Mouse (Mus musculus): ENCODE measurements around the gene Nln. TPM values are rescaled to one million over a fixed set of nuclear protein-coding genes. Genes with fewer than 3 reads are reported as not detected.

Gene Nln
- polyA plus RNA-seq, 1 experiment from 2014 or later, result 25.0 TPM

- H3K4me1 ChIP-seq (ENCODE audit: control insufficient read depth in 2 of 2, insufficient read depth in 2 of 2, low read length in 2 of 2), result peaks cover 2 to 15% of the 10 kb centered on the region in 2 experiments; a peak in 3 of 4 replicates
- no peak overlapping the region for H3K9ac ChIP-seq (ENCODE audit: low read length)
- H3K36me3 ChIP-seq (ENCODE audit: control insufficient read depth, insufficient read depth, low read length), result peaks cover 34% of the 10 kb centered on the region
- WGBS, result 69% methylated on average over 1 of the region's 1 CpGs
- no peak overlapping the region for H3K27ac ChIP-seq (replicated peaks in 1 of 2; ENCODE audit: control insufficient read depth in 1 of 2, insufficient read depth in 1 of 2, low read depth in 2 of 2, low read length in 2 of 2)
- no peaks in the 10 kb centered on the region for H3K9me3 ChIP-seq (ENCODE audit: control insufficient read depth, low read length)
- H3K4me2 ChIP-seq (ENCODE audit: low read length), result no peak overlapping the region
- no peaks in the 10 kb centered on the region for H3K27me3 ChIP-seq (ENCODE audit: control insufficient read depth, insufficient read depth, low read length)
- ATAC-seq (ENCODE audit: insufficient number of reproducible peaks, insufficient read depth, low FRiP score, low read depth), result no peak
- H3K4me3 ChIP-seq (ENCODE audit: control insufficient read depth in 1 of 2, insufficient read depth in 1 of 2, low read depth in 1 of 2, low read length in 2 of 2), result no peak overlapping the region
These were observed 49.2 kb downstream of the Nln start for GRCm38 (mm10) chr13:104060231-104060630.

GRCm38 (mm10) chr13:104059536-104059935 lies 49.9 kb downstream of the Nln start:
- Histone ChIP-seq H3K4me1 (ENCODE audit: control insufficient read depth in 2 of 2, insufficient read depth in 2 of 2, low read length in 2 of 2) (peaks cover 2 to 15% of the 10 kb centered on the region in 2 experiments; a peak in 3 of 4 replicates), H3K4me3 (ENCODE audit: control insufficient read depth in 1 of 2, insufficient read depth in 1 of 2, low read depth in 1 of 2, low read length in 2 of 2) (no peak overlapping the region), H3K36me3 (ENCODE audit: control insufficient read depth, insufficient read depth, low read length) (peaks cover 30% of the 10 kb centered on the region), H3K9ac (ENCODE audit: low read length) (no peak overlapping the region), H3K9me3 (ENCODE audit: control insufficient read depth, low read length) (no peaks in the 10 kb centered on the region), H3K27me3 (ENCODE audit: control insufficient read depth, insufficient read depth, low read length) (no peaks in the 10 kb centered on the region), H3K4me2 (ENCODE audit: low read length) (no peak overlapping the region), H3K27ac (replicated peaks in 1 of 2; ENCODE audit: control insufficient read depth in 1 of 2, insufficient read depth in 1 of 2, low read depth in 2 of 2, low read length in 2 of 2) (no peak overlapping the region)
- WGBS, result 11% methylated on average over 4 of the region's 4 CpGs
- ATAC-seq (ENCODE audit: insufficient number of reproducible peaks, insufficient read depth, low FRiP score, low read depth), result no peak

GRCm38 (mm10) chr13:104058761-104059160 lies 50.7 kb downstream of the Nln start:
- peaks cover 26% of the 10 kb centered on the region for H3K36me3 ChIP-seq (ENCODE audit: control insufficient read depth, insufficient read depth, low read length)
- peaks cover 2 to 15% of the 10 kb centered on the region in 2 experiments; a peak in 3 of 4 replicates for H3K4me1 ChIP-seq (ENCODE audit: control insufficient read depth in 2 of 2, insufficient read depth in 2 of 2, low read length in 2 of 2)
- H3K27ac ChIP-seq (replicated peaks in 1 of 2; ENCODE audit: control insufficient read depth in 1 of 2, insufficient read depth in 1 of 2, low read depth in 2 of 2, low read length in 2 of 2), result no peak overlapping the region
- no peak overlapping the region for H3K9ac ChIP-seq (ENCODE audit: low read length)
- H3K4me2 ChIP-seq (ENCODE audit: low read length), result no peak overlapping the region
- no peak overlapping the region for H3K4me3 ChIP-seq (ENCODE audit: control insufficient read depth in 1 of 2, insufficient read depth in 1 of 2, low read depth in 1 of 2, low read length in 2 of 2)
- H3K9me3 ChIP-seq (ENCODE audit: control insufficient read depth, low read length), result no peaks in the 10 kb centered on the region
- ATAC-seq (ENCODE audit: insufficient number of reproducible peaks, insufficient read depth, low FRiP score, low read depth), result no peak
- no peaks in the 10 kb centered on the region for H3K27me3 ChIP-seq (ENCODE audit: control insufficient read depth, insufficient read depth, low read length)
- WGBS, result 85% methylated on average over 9 of the region's 9 CpGs

- H3K4me1 ChIP-seq (ENCODE audit: control insufficient read depth in 2 of 2, insufficient read depth in 2 of 2, low read length in 2 of 2), result no peaks in the 10 kb centered on the region
- no peak for ATAC-seq (ENCODE audit: insufficient number of reproducible peaks, insufficient read depth, low FRiP score, low read depth)
These were observed 57.1 kb downstream of the Nln start for GRCm38 (mm10) chr13:104052271-104052753.

GRCm38 (mm10) chr13:104048835-104049234 lies 60.6 kb downstream of the Nln start:
- Histone ChIP-seq H3K4me3 (ENCODE audit: control insufficient read depth in 1 of 2, insufficient read depth in 1 of 2, low read depth in 1 of 2, low read length in 2 of 2) (no peak overlapping the region), H3K4me1 (ENCODE audit: control insufficient read depth in 2 of 2, insufficient read depth in 2 of 2, low read length in 2 of 2) (no peaks in the 10 kb centered on the region; a peak in 1 of 4 replicates), H3K36me3 (ENCODE audit: control insufficient read depth, insufficient read depth, low read length) (peaks cover 29% of the 10 kb centered on the region), H3K9ac (ENCODE audit: low read length) (no peak overlapping the region), H3K9me3 (ENCODE audit: control insufficient read depth, low read length) (no peaks in the 10 kb centered on the region), H3K27ac (replicated peaks in 1 of 2; ENCODE audit: control insufficient read depth in 1 of 2, insufficient read depth in 1 of 2, low read depth in 2 of 2, low read length in 2 of 2) (no peak overlapping the region), H3K4me2 (ENCODE audit: low read length) (no peak overlapping the region), H3K27me3 (ENCODE audit: control insufficient read depth, insufficient read depth, low read length) (no peaks in the 10 kb centered on the region)
- ATAC-seq (ENCODE audit: insufficient number of reproducible peaks, insufficient read depth, low FRiP score, low read depth), result no peak
- 52% methylated on average over 3 of the region's 3 CpGs for WGBS

More at GRCm38 (mm10) chr13:104052271-104052753, 57.1 kb downstream of the Nln start:
- Histone ChIP-seq H3K27ac (replicated peaks in 1 of 2; ENCODE audit: control insufficient read depth in 1 of 2, insufficient read depth in 1 of 2, low read depth in 2 of 2, low read length in 2 of 2) (no peak overlapping the region), H3K9me3 (ENCODE audit: control insufficient read depth, low read length) (no peaks in the 10 kb centered on the region), H3K27me3 (ENCODE audit: control insufficient read depth, insufficient read depth, low read length) (no peaks in the 10 kb centered on the region), H3K9ac (ENCODE audit: low read length) (no peak overlapping the region), H3K4me2 (ENCODE audit: low read length) (no peak overlapping the region), H3K4me3 (ENCODE audit: control insufficient read depth in 1 of 2, insufficient read depth in 1 of 2, low read depth in 1 of 2, low read length in 2 of 2) (no peak overlapping the region), H3K36me3 (ENCODE audit: control insufficient read depth, insufficient read depth, low read length) (peaks cover 34% of the 10 kb centered on the region)
- 77% methylated on average over 9 of the region's 9 CpGs for WGBS

- no peaks in the 10 kb centered on the region for H3K9me3 ChIP-seq (ENCODE audit: control insufficient read depth, low read length)
- H3K4me2 ChIP-seq (ENCODE audit: low read length), result no peak overlapping the region
- H3K9ac ChIP-seq (ENCODE audit: low read length), result no peak overlapping the region
- H3K27me3 ChIP-seq (ENCODE audit: control insufficient read depth, insufficient read depth, low read length), result no peaks in the 10 kb centered on the region
- H3K36me3 ChIP-seq (ENCODE audit: control insufficient read depth, insufficient read depth, low read length), result peaks cover 16% of the 10 kb centered on the region
- H3K4me1 ChIP-seq (ENCODE audit: control insufficient read depth in 2 of 2, insufficient read depth in 2 of 2, low read length in 2 of 2), result peaks cover 0 to 2% of the 10 kb centered on the region in 2 experiments; a peak in 2 of 4 replicates
- ATAC-seq (ENCODE audit: insufficient number of reproducible peaks, insufficient read depth, low FRiP score, low read depth), result no peak
- WGBS, result 75% methylated on average over 4 of the region's 4 CpGs
- no peak overlapping the region for H3K27ac ChIP-seq (replicated peaks in 1 of 2; ENCODE audit: control insufficient read depth in 1 of 2, insufficient read depth in 1 of 2, low read depth in 2 of 2, low read length in 2 of 2)
- no peak overlapping the region for H3K4me3 ChIP-seq (ENCODE audit: control insufficient read depth in 1 of 2, insufficient read depth in 1 of 2, low read depth in 1 of 2, low read length in 2 of 2)
These were observed 64.3 kb downstream of the Nln start for GRCm38 (mm10) chr13:104045108-104045507.

GRCm38 (mm10) chr13:104044332-104044731 lies 65.1 kb downstream of the Nln start:
- 87% methylated on average over 4 of the region's 4 CpGs for WGBS
- Histone ChIP-seq H3K4me3 (ENCODE audit: control insufficient read depth in 1 of 2, insufficient read depth in 1 of 2, low read depth in 1 of 2, low read length in 2 of 2) (no peak overlapping the region), H3K27ac (replicated peaks in 1 of 2; ENCODE audit: control insufficient read depth in 1 of 2, insufficient read depth in 1 of 2, low read depth in 2 of 2, low read length in 2 of 2) (no peak overlapping the region), H3K4me2 (ENCODE audit: low read length) (no peak overlapping the region), H3K4me1 (ENCODE audit: control insufficient read depth in 2 of 2, insufficient read depth in 2 of 2, low read length in 2 of 2) (peaks cover 3 to 7% of the 10 kb centered on the region in 2 experiments; a peak in 2 of 4 replicates), H3K36me3 (ENCODE audit: control insufficient read depth, insufficient read depth, low read length) (peaks cover 12% of the 10 kb centered on the region), H3K9me3 (ENCODE audit: control insufficient read depth, low read length) (no peaks in the 10 kb centered on the region), H3K27me3 (ENCODE audit: control insufficient read depth, insufficient read depth, low read length) (no peaks in the 10 kb centered on the region), H3K9ac (ENCODE audit: low read length) (no peak overlapping the region)
- no peak for ATAC-seq (ENCODE audit: insufficient number of reproducible peaks, insufficient read depth, low FRiP score, low read depth)

- H3K36me3 ChIP-seq (ENCODE audit: control insufficient read depth, insufficient read depth, low read length), result peaks cover 8% of the 10 kb centered on the region
- H3K9ac ChIP-seq (ENCODE audit: low read length), result no peak overlapping the region
- ATAC-seq (ENCODE audit: insufficient number of reproducible peaks, insufficient read depth, low FRiP score, low read depth), result no peak
- H3K4me3 ChIP-seq (ENCODE audit: control insufficient read depth in 1 of 2, insufficient read depth in 1 of 2, low read depth in 1 of 2, low read length in 2 of 2), result no peak overlapping the region
- no peaks in the 10 kb centered on the region for H3K27me3 ChIP-seq (ENCODE audit: control insufficient read depth, insufficient read depth, low read length)
- H3K27ac ChIP-seq (replicated peaks in 1 of 2; ENCODE audit: control insufficient read depth in 1 of 2, insufficient read depth in 1 of 2, low read depth in 2 of 2, low read length in 2 of 2), result no peak overlapping the region
- H3K9me3 ChIP-seq (ENCODE audit: control insufficient read depth, low read length), result no peaks in the 10 kb centered on the region
- H3K4me1 ChIP-seq (ENCODE audit: control insufficient read depth in 2 of 2, insufficient read depth in 2 of 2, low read length in 2 of 2), result peaks cover 3 to 14% of the 10 kb centered on the region in 2 experiments; a peak in 3 of 4 replicates
- no peak overlapping the region for H3K4me2 ChIP-seq (ENCODE audit: low read length)
- 83% methylated on average over 8 of the region's 8 CpGs for WGBS
These were observed 66.7 kb downstream of the Nln start for GRCm38 (mm10) chr13:104042738-104043137.
